Mouse (Mus musculus): ENCODE results near the gene Gpc6. TPM values are rescaled to one million over a fixed set of nuclear protein-coding genes. Genes with fewer than 3 reads are reported as not detected.

Gpc6 gene
- polyA plus RNA-seq, 1 experiment from 2014 or later = 24.6 TPM

DNA sequence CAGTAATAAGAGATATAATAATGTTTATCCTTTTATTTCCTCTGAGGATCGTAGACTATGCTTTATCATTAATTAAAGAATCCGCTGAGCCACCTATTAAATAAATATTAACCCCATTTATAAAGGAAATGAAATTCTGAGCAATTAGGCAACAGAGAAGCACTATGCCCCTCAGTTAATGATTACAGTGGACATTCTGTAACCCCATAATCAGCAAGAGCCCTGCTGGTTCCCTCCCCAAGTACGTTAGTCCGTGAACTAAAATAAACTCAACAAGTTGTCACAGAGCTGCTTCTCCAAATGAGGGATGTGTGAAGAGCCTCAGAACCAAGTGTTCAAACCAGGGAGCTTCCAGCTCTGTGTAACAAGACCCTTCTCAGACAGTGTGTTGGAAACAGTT, 892.1 kb downstream of the Gpc6 start:
- no peak overlapping the region for H3K4me3 ChIP-seq (replicated peaks)
- 69% methylated on average over 4 of the region's 4 CpGs for WGBS

DNA sequence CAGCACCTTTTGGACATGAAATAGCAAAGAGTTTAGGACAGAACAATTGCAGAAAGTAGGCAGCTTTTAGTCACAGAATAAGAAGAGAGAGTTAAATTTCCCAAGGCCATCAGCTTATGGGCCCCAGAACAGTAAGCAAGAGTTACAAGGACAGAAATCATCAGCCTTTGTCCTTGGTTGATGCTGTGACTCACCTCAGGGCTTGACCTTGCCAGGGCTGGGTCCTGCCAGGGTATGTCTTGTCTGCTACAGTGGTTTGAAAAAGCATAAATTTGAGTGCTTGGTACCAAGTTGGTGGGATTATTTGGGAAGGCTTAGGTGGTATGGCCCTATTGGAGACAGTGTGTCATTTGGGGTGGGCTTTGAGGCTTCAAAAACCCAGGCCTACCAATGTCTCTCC, 899.4 kb downstream of the Gpc6 start:
- Histone ChIP-seq H3K4me3 (replicated peaks) (no peak overlapping the region), H3K36me3 (no peaks in the 10 kb centered on the region), H3K4me2 (no peak overlapping the region), H3K4me1 (no peaks in the 10 kb centered on the region), H3K9ac (replicated peaks) (no peak overlapping the region), H3K27ac (replicated peaks) (no peak overlapping the region), H3K9me3 (replicated peaks) (no peaks in the 10 kb centered on the region), H3K27me3 (replicated peaks) (no peaks in the 10 kb centered on the region)
- ATAC-seq (ENCODE audit: low FRiP score) = no peak

More for the DNA sequence above, 892.1 kb downstream of the Gpc6 start:
- no peak; the same call in 1 of the 2 replicates for ATAC-seq (ENCODE audit: low FRiP score)
- no peak overlapping the region for H3K9ac ChIP-seq (replicated peaks)
- H3K27me3 ChIP-seq (replicated peaks) = no peaks in the 10 kb centered on the region
- no peak overlapping the region for H3K27ac ChIP-seq (replicated peaks)
- H3K36me3 ChIP-seq = no peaks in the 10 kb centered on the region
- H3K9me3 ChIP-seq (replicated peaks) = no peaks in the 10 kb centered on the region
- no peak overlapping the region for H3K4me2 ChIP-seq
- H3K4me1 ChIP-seq = peaks cover 3% of the 10 kb centered on the region

DNA sequence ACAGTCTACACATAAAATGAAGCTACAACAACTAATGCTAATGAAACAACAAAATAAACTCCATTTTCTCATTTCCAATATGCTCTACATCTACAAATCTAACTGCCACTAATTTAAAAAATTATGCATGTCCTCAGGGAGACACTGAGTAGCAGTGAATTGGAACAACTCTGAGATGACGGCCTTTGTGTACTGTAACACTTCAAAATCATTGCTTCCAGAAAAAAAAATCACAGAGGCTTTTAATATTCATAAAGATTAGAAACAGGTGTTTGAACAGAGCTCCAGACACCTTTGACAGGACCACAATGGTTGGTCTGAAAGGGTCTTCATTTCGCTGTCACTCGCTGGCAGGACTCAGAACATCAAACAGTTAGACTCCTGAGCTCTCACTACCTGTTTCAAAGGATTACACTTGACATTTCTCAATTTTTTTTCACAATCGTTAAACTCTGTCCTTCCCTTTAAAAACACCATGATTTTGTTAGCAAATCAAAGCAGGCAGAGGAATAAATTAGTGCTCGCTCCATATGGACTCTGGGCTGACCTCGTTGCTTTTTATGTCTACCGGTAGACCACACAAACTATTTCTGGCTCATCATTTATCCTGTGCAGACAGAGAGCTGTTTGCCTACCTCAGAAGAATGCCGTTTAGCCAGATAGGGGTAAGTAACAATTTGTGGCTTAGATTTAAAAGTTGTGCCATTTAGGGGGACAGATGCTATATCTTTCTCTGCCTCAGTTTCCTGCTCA, 901.4 kb downstream of the Gpc6 start:
- Histone ChIP-seq H3K9ac (replicated peaks) (no peak overlapping the region), H3K4me2 (no peak overlapping the region), H3K27me3 (replicated peaks) (no peaks in the 10 kb centered on the region), H3K9me3 (replicated peaks) (no peaks in the 10 kb centered on the region), H3K4me1 (peaks cover 8% of the 10 kb centered on the region), H3K27ac (replicated peaks) (no peak overlapping the region), H3K36me3 (no peaks in the 10 kb centered on the region), H3K4me3 (replicated peaks) (no peak overlapping the region)
- no peak for ATAC-seq (ENCODE audit: low FRiP score)
- WGBS = 64% methylated on average over 8 of the region's 8 CpGs

DNA sequence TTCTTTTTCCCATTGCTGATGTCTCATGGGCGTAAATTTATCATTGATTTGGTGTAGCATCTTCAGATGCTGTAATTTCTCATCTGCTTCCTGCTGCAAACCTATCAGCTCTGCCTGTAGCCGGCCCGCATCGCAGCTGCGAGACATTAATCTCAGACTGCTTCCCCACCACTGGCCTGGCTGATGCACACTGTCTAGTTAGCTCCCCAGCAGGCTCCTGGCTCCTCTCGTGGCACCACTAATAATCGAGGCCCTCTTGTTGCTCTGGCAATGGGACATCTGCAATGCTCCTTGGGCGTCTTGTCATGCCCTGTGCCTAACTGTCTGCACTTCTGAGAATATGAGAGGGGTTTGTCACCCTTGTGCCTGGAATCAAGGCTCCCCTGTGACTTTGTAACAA, 906.2 kb downstream of the Gpc6 start:
- 37% methylated on average over 8 of the region's 8 CpGs for WGBS
- H3K27me3 ChIP-seq (replicated peaks) = no peaks in the 10 kb centered on the region
- H3K4me3 ChIP-seq (replicated peaks) = no peak overlapping the region
- peak; percentile 57; the same call in 1 of the 2 replicates for ATAC-seq (ENCODE audit: low FRiP score)
- no peak overlapping the region for H3K4me2 ChIP-seq
- no peaks in the 10 kb centered on the region for H3K9me3 ChIP-seq (replicated peaks)
- H3K36me3 ChIP-seq = no peaks in the 10 kb centered on the region
- peaks cover 14% of the 10 kb centered on the region for H3K4me1 ChIP-seq
- no peak overlapping the region for H3K9ac ChIP-seq (replicated peaks)
- 0 out of 2 replicates have a peak overlapping the region, but pooled peaks have one; percentile 4 for H3K27ac ChIP-seq (replicated peaks)

DNA sequence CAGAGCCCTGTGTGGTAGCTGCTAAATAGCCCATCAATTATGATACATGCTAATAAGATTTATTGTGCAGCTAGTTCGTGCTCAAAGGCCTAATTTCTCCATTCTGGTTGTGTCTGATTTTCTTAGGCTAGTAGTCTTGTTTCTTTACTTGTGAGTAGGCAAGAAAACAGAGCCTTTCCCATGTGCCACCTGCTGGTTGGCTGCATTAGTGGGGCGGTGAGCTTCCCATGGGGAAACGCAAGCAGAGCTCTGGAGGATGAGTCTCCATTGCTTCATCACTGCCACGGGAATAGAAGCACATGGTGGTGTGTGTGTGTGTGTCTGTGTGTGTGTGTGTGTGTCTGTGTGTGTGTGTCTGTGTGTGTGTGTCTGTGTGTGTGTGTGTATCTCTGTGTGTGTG, 906.6 kb downstream of the Gpc6 start:
- Histone ChIP-seq H3K27me3 (replicated peaks) (no peaks in the 10 kb centered on the region), H3K36me3 (no peaks in the 10 kb centered on the region), H3K9me3 (replicated peaks) (no peaks in the 10 kb centered on the region), H3K4me1 (peaks cover 14% of the 10 kb centered on the region), H3K4me2 (no peak overlapping the region), H3K4me3 (replicated peaks) (no peak overlapping the region), H3K27ac (replicated peaks) (no peak overlapping the region), H3K9ac (replicated peaks) (no peak overlapping the region)
- WGBS = 26% methylated on average over 4 of the region's 4 CpGs
- ATAC-seq (ENCODE audit: low FRiP score) = peak; percentile 56; the same call in 1 of the 2 replicates

DNA sequence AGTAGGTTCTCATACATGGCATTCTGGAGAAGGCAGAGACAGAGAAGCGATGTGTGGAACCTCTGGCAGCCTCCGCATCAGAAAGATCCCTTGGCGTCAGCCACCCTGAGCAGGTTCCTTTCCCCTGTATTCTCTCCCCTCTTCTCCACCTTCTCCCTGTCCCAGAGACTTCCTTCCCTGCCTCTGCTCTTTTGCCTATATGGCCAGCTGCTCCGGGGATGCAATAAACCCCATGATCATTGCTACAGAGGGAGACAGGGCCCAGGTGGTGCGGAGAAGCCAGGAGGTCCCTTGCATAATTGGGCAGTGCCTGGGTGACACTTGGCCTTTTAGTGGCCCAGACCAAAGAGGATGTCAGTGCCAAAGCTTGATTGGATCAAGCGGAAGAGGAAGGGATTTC, 910.4 kb downstream of the Gpc6 start:
- Histone ChIP-seq H3K27me3 (replicated peaks) (no peaks in the 10 kb centered on the region), H3K9me3 (replicated peaks) (no peaks in the 10 kb centered on the region), H3K36me3 (no peaks in the 10 kb centered on the region), H3K4me2 (no peak overlapping the region), H3K9ac (replicated peaks) (no peak overlapping the region), H3K4me1 (peaks cover 14% of the 10 kb centered on the region), H3K4me3 (replicated peaks) (no peak overlapping the region), H3K27ac (replicated peaks) (no peak overlapping the region)
- WGBS = 92% methylated on average over 6 of the region's 6 CpGs
- ATAC-seq (ENCODE audit: low FRiP score) = no peak

DNA sequence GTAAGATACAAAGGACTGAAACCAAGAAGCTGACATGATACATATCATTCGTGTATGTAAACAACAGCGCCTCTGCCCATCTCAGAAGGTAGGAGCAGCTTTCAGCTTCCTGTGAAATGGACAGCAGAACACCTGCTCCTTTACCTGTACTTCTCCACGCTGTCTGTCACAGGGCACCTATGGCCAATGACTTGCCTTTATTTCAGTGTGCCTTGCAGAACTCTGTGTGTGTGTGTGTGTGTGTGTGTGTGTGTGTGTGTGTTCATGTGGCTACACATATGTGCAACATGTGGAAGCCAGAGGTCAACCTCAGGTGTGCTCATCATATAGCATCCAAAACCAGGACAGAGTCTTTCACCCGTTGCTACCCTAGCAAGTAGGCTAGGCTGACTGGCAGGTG, 911.9 kb downstream of the Gpc6 start:
- no peak overlapping the region for H3K9ac ChIP-seq (replicated peaks)
- 0 out of 2 replicates have a peak, but pooled peaks cover 13% of the 10 kb centered on the region for H3K4me1 ChIP-seq
- no peak overlapping the region for H3K4me2 ChIP-seq
- H3K36me3 ChIP-seq = no peaks in the 10 kb centered on the region
- H3K27me3 ChIP-seq (replicated peaks) = no peaks in the 10 kb centered on the region
- WGBS = 95% methylated on average over 4 of the region's 4 CpGs
- no peak for ATAC-seq (ENCODE audit: low FRiP score)
- no peak overlapping the region for H3K27ac ChIP-seq (replicated peaks)
- no peak overlapping the region for H3K4me3 ChIP-seq (replicated peaks)
- H3K9me3 ChIP-seq (replicated peaks) = no peaks in the 10 kb centered on the region

DNA sequence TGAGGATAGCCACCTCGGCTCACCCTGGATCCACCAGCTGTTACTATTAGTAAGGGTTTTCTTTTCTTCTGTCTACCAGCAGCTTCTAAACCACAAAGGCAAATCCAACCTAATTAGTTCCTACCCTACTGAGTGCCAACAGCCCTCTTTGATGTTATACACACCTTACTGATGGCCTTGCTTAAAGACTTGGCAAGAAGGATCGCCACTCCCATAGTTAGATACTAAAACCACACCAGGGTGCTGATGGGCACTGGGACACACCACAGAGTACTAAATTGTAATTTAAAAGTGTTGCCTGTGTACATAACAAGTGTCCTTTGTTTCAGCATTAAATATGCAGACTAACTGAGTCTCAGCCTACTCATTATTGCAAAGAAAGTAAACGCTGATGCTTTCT, 912.6 kb downstream of the Gpc6 start:
- WGBS = 31% methylated on average over 3 of the region's 3 CpGs
- Histone ChIP-seq H3K9me3 (replicated peaks) (no peaks in the 10 kb centered on the region), H3K27me3 (replicated peaks) (no peaks in the 10 kb centered on the region), H3K9ac (replicated peaks) (no peak overlapping the region), H3K4me3 (replicated peaks) (no peak overlapping the region), H3K4me1 (0 out of 2 replicates have a peak, but pooled peaks cover 13% of the 10 kb centered on the region), H3K4me2 (no peak overlapping the region), H3K27ac (replicated peaks) (no peak overlapping the region), H3K36me3 (no peaks in the 10 kb centered on the region)
- no peak for ATAC-seq (ENCODE audit: low FRiP score)

DNA sequence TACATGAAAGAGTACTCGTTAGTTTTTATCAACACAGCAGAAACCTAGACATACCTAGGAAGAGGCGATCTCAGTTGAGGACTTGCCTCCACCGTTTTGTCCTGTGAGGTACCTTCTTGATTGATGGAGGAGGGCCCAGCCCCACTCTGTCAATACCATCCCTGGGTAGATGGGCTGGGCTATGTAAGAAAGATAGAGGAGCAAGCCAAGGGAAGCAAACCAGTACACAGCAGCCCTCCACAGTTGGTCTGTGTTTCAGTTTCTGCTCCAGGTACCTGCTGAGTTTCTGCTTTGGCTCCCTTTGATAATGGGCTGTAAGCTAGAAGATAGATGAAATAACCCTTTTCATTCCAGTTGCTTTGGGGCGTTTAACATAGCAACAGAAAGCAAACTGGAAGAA, 916.1 kb downstream of the Gpc6 start:
- no peak for ATAC-seq (ENCODE audit: low FRiP score)
- WGBS = 68% methylated on average over 4 of the region's 4 CpGs
- 0 out of 2 replicates have a peak, but pooled peaks cover 10% of the 10 kb centered on the region for H3K4me1 ChIP-seq

DNA sequence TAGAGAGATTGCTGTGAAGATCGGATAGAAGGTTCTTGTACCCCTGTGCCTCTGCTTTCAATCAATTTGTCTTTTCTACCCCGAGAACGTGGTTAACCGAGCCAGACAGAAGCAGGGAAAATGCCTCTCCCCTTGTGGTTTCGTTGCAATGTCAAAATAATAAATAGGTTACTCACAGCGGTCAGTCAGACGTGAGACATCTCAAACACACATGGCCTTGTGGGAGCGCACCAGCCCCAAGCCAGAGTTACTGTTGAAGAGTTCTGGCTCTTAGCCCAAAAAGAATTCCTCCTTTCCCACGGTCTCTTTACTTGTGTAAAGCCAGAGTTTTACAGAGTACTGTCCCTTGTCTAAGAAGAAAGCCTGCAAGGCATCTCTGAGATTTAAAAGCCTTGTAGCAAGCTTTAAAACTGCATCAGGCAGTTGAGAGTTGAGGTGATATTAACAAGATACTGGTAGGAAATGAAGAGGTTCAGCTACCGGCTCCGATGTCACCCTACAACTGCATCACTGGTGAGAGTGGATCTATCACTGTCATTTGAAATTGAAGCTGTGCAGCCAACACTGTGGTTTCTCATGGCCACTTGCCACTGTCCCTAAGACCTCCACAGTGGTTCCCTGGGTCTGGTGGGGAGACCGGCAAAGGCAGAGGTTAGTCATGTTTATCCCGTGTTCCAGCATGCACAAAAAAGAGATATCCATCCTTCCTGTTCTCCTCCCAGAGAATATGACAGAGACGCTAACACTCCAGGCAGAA, 916.9 kb downstream of the Gpc6 start:
- no peak overlapping the region for H3K27ac ChIP-seq (replicated peaks)

More for the DNA sequence above, 916.1 kb downstream of the Gpc6 start:
- Histone ChIP-seq H3K9me3 (replicated peaks) (no peaks in the 10 kb centered on the region), H3K4me2 (no peak overlapping the region), H3K4me3 (replicated peaks) (no peak overlapping the region), H3K9ac (replicated peaks) (no peak overlapping the region), H3K27me3 (replicated peaks) (no peaks in the 10 kb centered on the region), H3K36me3 (no peaks in the 10 kb centered on the region), H3K27ac (replicated peaks) (no peak overlapping the region)

DNA sequence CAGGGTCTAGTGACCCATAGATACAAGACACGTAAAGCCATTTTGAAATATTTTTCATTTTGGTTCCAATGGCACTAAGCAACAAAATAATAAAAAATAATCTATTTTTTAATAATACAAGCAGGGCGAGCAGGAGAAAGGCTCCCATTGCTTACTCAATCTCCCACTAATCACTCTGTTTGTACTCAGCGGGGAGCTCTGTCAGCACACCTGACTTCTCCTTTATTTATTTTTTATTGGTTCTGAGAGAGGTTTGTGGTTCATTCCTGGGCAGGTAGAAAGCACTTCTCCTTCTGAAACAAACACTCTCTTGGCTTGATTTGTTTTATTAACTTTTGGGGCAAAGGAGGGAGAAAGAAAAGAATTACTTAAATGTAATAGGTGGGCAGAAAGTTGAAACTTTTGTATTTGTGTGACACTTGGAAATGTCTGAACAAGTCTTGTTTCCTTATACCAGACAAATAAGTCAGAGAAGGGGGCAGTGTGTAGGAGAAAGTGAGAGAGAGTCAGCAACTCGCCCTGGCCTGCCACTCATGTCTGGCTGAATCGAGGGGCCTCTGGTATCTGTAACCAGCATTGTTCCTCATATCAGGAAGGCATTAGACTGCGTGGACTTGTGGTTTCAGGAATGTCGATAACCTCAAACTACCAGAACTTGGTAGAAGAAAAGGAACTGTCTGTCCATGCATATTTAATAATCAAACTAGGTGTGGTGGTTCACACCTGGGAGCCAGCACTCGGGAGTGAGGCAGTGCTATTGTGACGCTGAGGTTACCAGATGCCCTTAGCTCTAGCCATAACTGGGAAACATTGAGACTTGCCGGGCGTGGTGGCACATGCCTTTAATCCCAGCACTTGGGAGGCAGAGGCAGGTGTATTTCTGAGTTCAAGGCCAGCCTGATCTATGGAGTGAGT, 924.7 kb downstream of the Gpc6 start:
- Histone ChIP-seq H3K9ac (replicated peaks) (no peak overlapping the region), H3K4me1 (no peaks in the 10 kb centered on the region), H3K27me3 (replicated peaks) (no peaks in the 10 kb centered on the region), H3K27ac (replicated peaks) (no peak overlapping the region), H3K4me2 (no peak overlapping the region), H3K36me3 (no peaks in the 10 kb centered on the region), H3K9me3 (replicated peaks) (no peaks in the 10 kb centered on the region), H3K4me3 (replicated peaks) (no peak overlapping the region)
- ATAC-seq (ENCODE audit: low FRiP score) = no peak
- WGBS = 91% methylated on average over 11 of the region's 11 CpGs

More for the DNA sequence above, 916.9 kb downstream of the Gpc6 start:
- no peak overlapping the region for H3K4me3 ChIP-seq (replicated peaks)
- ATAC-seq (ENCODE audit: low FRiP score) = no peak
- no peaks in the 10 kb centered on the region for H3K27me3 ChIP-seq (replicated peaks)
- no peaks in the 10 kb centered on the region for H3K9me3 ChIP-seq (replicated peaks)
- no peaks in the 10 kb centered on the region for H3K36me3 ChIP-seq
- no peak overlapping the region for H3K9ac ChIP-seq (replicated peaks)
- H3K4me1 ChIP-seq = 0 out of 2 replicates have a peak, but pooled peaks cover 10% of the 10 kb centered on the region
- 53% methylated on average over 14 of the region's 14 CpGs for WGBS
- no peak overlapping the region for H3K4me2 ChIP-seq
